Mouse (Mus musculus): Measurements from ENCODE around the gene Gm7534. TPM values are rescaled to one million over a fixed set of nuclear protein-coding genes. Genes with fewer than 3 reads are reported as not detected.

The Gm7534 gene
- polyA plus RNA-seq, 1 experiment from 2014 or later, result not detected

DNA sequence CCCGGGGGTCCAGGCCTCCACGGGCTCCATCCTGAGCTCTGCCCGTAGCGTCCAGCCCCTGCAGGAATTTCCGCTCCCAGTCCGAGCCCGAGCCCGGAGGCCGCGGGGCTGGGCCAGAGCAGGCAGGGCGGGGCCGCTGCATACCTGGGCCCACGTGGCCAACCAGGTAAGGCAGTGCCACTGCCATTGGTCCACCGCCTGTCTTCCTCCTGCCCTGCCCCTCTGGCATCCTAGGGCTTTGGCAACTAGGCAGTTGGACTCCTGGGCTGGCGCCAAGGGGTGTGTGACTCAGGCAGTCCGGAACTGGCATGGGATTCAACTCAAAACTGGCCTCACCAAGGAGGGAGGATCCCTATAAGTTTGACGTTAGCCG is 35.5 kb upstream of the Gm7534 start, which contains the start of gene Cnksr1:
Cnksr1 (minus strand) TSS at position 121 of the 373 bp plus-strand sequence.
- Histone ChIP-seq H3K27me3 (ENCODE audit: poor library complexity, severe bottlenecking) (peaks cover 35% of the 10 kb centered on the region), H3K9me3 (no peaks in the 10 kb centered on the region), H3K27ac (no peak within 1 kb of the TSS), H3K36me3 (replicated peaks) (peaks cover 6% of the 10 kb centered on the region), H3K4me3 (peak within 1 kb of the TSS; percentile 39), H3K4me1 (peaks cover 13% of the 10 kb centered on the region)
- WGBS, result 3% methylated on average over 18 of the region's 18 CpGs
- DNase-seq (ENCODE audit: extremely low spot score, low spot score), result no peak

DNA sequence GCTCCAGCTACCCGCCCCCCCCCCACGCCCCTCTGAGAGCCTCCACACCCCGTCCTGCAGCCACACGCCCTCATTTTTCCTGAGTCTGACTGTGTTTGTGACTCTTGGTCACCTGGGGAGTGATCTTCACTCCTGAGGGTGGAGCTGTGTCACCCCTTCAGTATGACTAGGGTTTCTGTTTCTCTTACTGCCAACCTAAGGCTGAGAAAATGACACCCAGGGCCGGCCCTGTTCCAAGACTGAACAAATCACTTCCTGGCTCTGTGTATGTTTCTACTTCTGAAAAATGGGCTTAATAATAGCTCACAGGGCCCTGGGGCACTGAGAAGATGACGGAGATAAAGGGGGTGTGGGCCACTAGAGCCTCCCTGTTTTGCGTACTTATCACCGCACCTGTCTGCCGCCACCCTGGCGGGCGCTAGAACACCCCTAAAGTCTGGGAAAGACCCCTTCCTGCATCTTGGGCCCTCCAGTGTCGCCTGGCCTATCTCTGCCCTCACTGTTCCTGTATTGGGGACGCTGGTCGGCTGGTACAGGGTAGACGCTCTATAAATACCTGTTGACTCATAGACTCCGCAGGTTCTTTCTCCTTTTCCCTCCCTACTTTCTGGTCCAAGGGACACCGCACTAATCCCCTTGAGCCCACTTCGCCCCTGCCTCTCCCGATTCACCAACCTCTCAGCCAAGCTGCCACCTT is 34.9 kb upstream of the Gm7534 start:
- Histone ChIP-seq H3K27ac (no peak overlapping the region), H3K36me3 (replicated peaks) (peaks cover 2% of the 10 kb centered on the region; the same call in 1 of the 2 replicates), H3K9me3 (no peaks in the 10 kb centered on the region), H3K27me3 (ENCODE audit: poor library complexity, severe bottlenecking) (peaks cover 35% of the 10 kb centered on the region), H3K4me3 (peak overlapping the region; percentile 39), H3K4me1 (peaks cover 16% of the 10 kb centered on the region)
- DNase-seq (ENCODE audit: extremely low spot score, low spot score), result no peak
- 23% methylated on average over 19 of the region's 19 CpGs for WGBS

DNA sequence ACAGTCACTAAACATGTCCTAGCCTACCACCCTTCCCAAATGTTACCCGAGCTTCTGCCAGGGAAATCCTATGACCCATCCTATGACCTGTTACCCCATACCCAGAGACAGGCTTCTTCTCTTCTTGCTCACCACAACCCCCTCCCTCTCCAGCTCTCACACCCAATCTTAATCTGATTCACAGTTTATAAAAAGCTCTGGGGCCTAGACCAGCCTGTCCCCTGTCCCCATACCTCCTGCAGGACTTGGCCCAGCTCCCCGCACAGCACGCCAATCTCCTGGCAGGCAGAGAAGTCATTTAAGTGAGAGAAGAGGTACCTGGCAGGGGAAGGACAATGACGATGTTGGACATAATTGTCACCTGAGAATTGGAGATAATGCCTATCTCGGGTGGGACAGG is 32.1 kb upstream of the Gm7534 start:
- DNase-seq (ENCODE audit: extremely low spot score, low spot score), result no peak
- Histone ChIP-seq H3K27me3 (ENCODE audit: poor library complexity, severe bottlenecking) (peaks cover 35% of the 10 kb centered on the region), H3K4me3 (no peak overlapping the region), H3K9me3 (no peaks in the 10 kb centered on the region), H3K27ac (no peak overlapping the region), H3K4me1 (peaks cover 26% of the 10 kb centered on the region), H3K36me3 (replicated peaks) (no peaks in the 10 kb centered on the region)
- 86% methylated on average over 5 of the region's 5 CpGs for WGBS

DNA sequence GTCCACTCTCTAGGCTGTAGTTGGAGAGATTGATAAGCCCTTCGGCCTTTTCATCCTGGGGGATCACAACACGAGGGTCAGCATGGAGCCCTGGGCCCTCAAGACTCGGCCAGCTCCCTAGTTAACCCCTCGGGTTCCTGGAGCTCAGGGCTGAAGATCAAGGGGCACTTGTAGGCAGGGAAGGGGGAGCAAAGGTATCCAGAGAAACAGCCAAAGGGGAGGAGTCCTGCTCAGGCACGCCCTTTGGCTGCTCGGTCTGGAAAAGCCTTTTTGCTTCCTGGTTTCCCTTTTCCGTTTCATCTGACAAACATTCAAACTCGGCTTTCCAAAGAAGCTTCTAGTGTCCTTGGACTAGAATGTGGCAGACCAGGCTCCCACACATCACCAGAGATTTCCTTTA is 27.6 kb upstream of the Gm7534 start:
- Histone ChIP-seq H3K27me3 (ENCODE audit: poor library complexity, severe bottlenecking) (0 out of 2 replicates have a peak, but pooled peaks cover under 1% of the 10 kb centered on the region), H3K9me3 (no peaks in the 10 kb centered on the region), H3K4me3 (no peak overlapping the region), H3K36me3 (replicated peaks) (no peaks in the 10 kb centered on the region), H3K4me1 (peaks cover 29% of the 10 kb centered on the region), H3K27ac (no peak overlapping the region)
- no peak for DNase-seq (ENCODE audit: extremely low spot score, low spot score)
- WGBS, result 53% methylated on average over 8 of the region's 8 CpGs

DNA sequence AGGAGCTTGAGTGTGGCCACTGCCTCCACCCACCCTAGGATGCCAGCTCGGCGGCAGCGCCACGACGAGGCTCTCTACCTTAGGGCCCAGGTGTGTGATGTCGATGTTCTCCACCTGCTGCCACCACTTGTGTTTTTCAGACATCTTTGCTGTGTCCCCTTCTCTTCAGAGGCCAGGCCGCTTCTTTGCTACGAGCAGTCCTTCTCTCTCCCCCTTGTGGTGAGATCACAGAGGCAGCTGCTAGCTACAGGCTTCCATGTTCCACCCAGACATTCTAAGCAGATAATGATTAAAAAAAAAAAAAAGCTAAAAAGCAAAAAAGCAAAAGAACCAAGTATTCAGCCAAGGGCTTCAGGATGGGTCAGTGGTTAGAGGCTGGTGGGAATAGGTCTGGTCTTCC is 24.4 kb upstream of the Gm7534 start, which contains the start of gene Catsper4:
Catsper4 (minus strand) TSS at position 190 of the 400 bp plus-strand sequence.
- Histone ChIP-seq H3K36me3 (replicated peaks) (no peaks in the 10 kb centered on the region), H3K27ac (no peak within 1 kb of the TSS), H3K9me3 (no peaks in the 10 kb centered on the region), H3K27me3 (ENCODE audit: poor library complexity, severe bottlenecking) (no peaks in the 10 kb centered on the region), H3K4me3 (no peak within 1 kb of the TSS), H3K4me1 (peaks cover 21% of the 10 kb centered on the region)
- no peak for DNase-seq (ENCODE audit: extremely low spot score, low spot score)
- WGBS, result 79% methylated on average over 8 of the region's 8 CpGs

DNA sequence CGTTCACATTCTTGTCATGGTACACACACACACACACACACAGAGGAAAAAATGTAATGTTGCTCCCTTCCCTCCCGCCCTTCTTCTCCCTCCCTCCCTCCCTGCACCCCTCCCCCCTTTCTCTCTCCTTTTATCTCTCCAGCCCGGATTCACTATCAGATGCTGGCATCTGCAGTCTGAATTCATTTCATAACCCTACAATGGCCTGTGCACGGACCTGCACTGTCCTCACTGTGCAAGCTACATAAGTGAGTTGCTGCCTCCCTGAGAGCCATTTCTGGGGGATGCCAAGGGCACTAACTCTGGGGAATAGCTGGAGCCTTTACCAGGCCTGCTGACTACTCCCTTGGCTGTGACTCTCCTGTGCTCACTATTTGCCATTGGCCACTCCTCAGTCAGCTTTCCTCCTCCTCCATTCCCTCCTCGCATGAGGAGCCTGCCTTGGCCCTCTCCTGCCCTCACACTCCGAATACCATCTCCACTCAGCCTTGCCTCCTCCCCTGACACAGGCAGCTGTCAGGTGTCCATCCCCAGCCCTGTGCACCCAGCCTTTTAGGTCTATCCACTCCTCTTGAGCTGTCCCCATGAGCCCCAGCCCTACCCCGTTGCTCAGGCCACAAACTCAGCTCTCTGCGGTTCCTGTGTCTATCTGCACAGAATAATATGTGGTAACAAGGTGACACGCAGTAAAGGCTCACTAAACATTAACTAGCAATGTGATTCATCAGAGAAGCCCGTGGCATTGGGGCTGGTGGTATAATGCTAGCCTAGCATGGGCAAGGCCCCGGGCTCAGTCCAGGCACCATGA is 20.2 kb upstream of the Gm7534 start:
- H3K4me1 ChIP-seq, result peaks cover 2% of the 10 kb centered on the region
- no peak for DNase-seq (ENCODE audit: extremely low spot score, low spot score)
- no peaks in the 10 kb centered on the region for H3K27me3 ChIP-seq (ENCODE audit: poor library complexity, severe bottlenecking)
- no peaks in the 10 kb centered on the region for H3K9me3 ChIP-seq
- H3K36me3 ChIP-seq (replicated peaks), result no peaks in the 10 kb centered on the region
- 74% methylated on average over 11 of the region's 11 CpGs for WGBS
- H3K4me3 ChIP-seq, result no peak overlapping the region
- no peak overlapping the region for H3K27ac ChIP-seq

DNA sequence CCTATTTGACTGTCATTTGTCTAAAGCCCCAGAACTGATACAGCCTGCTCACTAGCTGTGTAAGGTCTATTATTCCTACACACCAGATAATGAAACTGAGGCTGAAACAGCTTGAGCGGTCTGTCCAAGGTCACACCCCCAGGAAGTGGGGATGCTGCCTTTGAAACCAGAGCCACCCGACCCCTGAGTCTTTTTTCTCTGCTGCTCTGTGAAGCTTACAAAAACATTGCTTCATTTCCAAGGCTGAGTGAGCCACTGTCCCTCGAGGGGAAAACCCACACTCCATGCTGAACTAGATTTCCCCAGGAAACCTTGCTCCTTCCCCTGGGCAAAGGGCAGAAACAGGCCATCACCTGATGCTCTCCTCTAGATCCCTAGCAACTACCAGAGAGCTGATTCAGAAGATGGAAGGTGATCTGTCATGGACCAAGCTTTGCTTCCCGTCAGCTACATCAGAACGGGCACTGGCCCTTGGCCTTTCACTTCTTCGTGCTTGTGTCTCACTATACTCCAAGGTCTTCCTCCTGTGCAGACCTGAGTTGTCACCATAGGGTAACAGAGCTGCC is 3.8 kb upstream of the Gm7534 start:
- no peaks in the 10 kb centered on the region for H3K9me3 ChIP-seq
- H3K4me3 ChIP-seq, result no peak overlapping the region
- WGBS, result 68% methylated on average over 6 of the region's 6 CpGs
- DNase-seq (ENCODE audit: extremely low spot score, low spot score), result no peak
- no peak overlapping the region for H3K27ac ChIP-seq
- 0 out of 2 replicates have a peak, but pooled peaks cover 5% of the 10 kb centered on the region for H3K4me1 ChIP-seq
- H3K27me3 ChIP-seq (ENCODE audit: poor library complexity, severe bottlenecking), result peaks cover 7% of the 10 kb centered on the region; the same call in 1 of the 2 replicates
- H3K36me3 ChIP-seq (replicated peaks), result no peaks in the 10 kb centered on the region

DNA sequence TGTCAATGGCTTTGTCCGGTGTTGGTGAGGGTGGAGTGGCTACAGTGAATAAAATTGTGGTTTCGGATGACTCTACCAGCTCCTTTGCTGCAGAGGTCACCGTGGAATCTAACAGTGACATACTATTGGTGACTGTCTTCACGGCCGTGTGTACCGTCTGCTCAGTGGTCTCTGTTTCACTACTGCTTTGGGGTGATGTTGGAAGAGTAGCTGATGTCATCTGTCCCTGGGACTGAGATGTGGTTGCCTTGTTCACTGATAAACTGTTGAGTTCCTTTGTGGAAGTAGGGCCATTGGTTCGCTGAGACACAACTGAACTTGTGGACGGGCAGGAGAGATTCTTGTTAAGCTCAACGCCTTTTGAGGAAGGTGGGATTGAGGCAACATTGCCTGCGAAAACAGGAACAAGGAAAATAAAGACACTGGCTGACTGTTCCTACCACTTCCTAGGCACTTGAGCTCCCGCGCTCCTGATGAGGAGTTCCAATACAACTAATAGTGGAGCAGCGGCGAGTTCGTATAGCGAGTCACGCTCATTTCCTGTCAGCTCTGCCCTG is 614 bp upstream of the Gm7534 start:
- no peaks in the 10 kb centered on the region for H3K9me3 ChIP-seq
- 84% methylated on average over 17 of the region's 17 CpGs for WGBS
- no peak overlapping the region for H3K4me3 ChIP-seq
- H3K27me3 ChIP-seq (ENCODE audit: poor library complexity, severe bottlenecking), result no peaks in the 10 kb centered on the region
- H3K27ac ChIP-seq, result no peak overlapping the region
- H3K4me1 ChIP-seq, result 0 out of 2 replicates have a peak, but pooled peaks cover 5% of the 10 kb centered on the region
- H3K36me3 ChIP-seq (replicated peaks), result no peaks in the 10 kb centered on the region
- no peak for DNase-seq (ENCODE audit: extremely low spot score, low spot score)

DNA sequence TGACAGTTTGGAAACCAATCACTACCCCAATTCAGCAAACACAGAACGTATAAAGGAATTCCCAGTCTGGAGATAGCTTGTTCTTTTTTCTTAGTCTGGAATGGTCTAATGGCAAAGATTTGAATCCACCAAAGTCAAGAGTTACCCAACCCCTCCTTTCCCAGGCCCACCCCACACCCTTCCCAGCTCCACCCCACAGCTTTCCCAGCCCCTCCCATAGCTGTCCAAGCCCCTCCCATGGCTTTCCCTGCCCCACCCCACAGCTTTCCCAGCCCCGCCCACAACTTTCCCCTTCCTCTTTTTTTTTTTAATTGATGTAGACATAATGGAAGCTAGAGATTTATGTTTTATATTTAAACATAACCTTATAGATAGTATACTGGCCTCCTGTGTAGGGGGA is 3.4 kb downstream of the Gm7534 start:
- Histone ChIP-seq H3K36me3 (replicated peaks) (no peaks in the 10 kb centered on the region), H3K9me3 (no peaks in the 10 kb centered on the region), H3K4me1 (no peaks in the 10 kb centered on the region), H3K27me3 (ENCODE audit: poor library complexity, severe bottlenecking) (no peaks in the 10 kb centered on the region), H3K4me3 (no peak overlapping the region), H3K27ac (no peak overlapping the region)
- 81% methylated on average over 2 of the region's 2 CpGs for WGBS
- DNase-seq (ENCODE audit: extremely low spot score, low spot score), result no peak

DNA sequence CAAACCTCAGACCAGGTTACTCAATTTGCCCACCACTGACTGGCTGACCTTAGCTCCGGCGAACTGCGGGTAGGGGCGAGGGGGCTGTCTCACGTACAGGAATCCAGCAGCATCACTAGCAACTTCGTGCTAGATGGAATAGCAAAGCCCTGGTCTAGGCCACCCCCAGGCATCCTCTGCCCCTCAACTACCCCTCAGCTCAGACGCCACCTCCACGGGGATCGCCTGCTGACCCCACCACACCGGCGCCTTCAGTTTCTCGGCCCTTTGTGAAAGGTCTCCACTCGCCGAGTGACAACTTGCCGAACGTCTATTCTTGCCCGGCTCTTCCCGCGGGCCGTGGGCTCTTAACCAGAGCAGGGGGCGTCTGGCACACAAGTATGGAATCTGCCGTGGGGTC is 16.5 kb downstream of the Gm7534 start:
- under 1% methylated on average over 22 of the region's 22 CpGs for WGBS
- no peak for DNase-seq (ENCODE audit: extremely low spot score, low spot score)
- H3K27me3 ChIP-seq (ENCODE audit: poor library complexity, severe bottlenecking), result no peaks in the 10 kb centered on the region
- peak overlapping the region; percentile 83 for H3K4me3 ChIP-seq
- peak overlapping the region; percentile 93 for H3K27ac ChIP-seq
- H3K9me3 ChIP-seq, result no peaks in the 10 kb centered on the region
- H3K36me3 ChIP-seq (replicated peaks), result peaks cover 28% of the 10 kb centered on the region
- peaks cover 14% of the 10 kb centered on the region for H3K4me1 ChIP-seq

DNA sequence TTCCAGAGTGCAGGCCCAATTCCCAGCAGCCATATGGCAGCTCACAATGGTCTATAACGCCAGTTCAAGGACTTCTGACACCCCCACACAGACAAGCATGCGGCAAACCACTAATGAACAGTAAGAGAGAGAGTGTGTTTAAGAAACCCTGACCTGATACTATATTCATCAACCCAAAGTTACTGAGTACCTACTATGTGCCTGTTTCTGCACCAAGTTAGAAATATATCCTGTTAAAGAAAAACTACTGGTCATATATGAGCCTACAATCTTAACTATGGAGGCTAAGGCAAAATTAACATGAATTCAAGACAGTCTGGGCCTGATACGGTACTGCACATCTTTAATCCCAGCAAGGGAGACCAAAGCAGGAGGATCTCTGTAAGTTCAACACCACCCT is 17.2 kb downstream of the Gm7534 start:
- Histone ChIP-seq H3K27ac (peak overlapping the region; percentile 93), H3K27me3 (ENCODE audit: poor library complexity, severe bottlenecking) (no peaks in the 10 kb centered on the region), H3K4me1 (peaks cover 14% of the 10 kb centered on the region), H3K4me3 (peak overlapping the region; percentile 83), H3K36me3 (replicated peaks) (peaks cover 34% of the 10 kb centered on the region), H3K9me3 (no peaks in the 10 kb centered on the region)
- WGBS, result 87% methylated on average over 3 of the region's 3 CpGs
- no peak for DNase-seq (ENCODE audit: extremely low spot score, low spot score)

DNA sequence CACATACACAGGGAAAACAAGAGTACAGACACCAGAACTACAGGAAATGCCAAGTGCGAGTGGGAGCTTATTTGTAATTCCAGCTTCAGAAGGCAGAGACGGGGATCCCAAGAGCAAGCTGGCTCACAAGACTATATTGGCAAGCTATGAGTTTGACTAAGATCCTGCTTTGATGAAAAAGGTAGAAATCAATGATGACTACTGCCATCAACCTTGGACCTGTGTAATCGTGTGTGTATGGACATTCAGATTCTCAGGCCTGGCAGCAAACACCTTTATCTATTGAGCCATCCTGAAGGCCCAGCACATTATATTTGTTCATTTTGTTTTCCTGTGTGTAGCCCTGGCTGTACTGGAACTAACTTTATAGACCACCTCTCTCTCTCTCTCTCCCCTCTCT is 19.1 kb downstream of the Gm7534 start:
- Histone ChIP-seq H3K27me3 (ENCODE audit: poor library complexity, severe bottlenecking) (no peaks in the 10 kb centered on the region), H3K9me3 (no peaks in the 10 kb centered on the region), H3K27ac (no peak overlapping the region), H3K4me1 (peaks cover 14% of the 10 kb centered on the region), H3K36me3 (replicated peaks) (peaks cover 38% of the 10 kb centered on the region), H3K4me3 (no peak overlapping the region)
- 91% methylated on average over 3 of the region's 3 CpGs for WGBS
- no peak for DNase-seq (ENCODE audit: extremely low spot score, low spot score)
